Mouse (Mus musculus) ES-E14 (cell line): Measurements from ENCODE around the gene Pds5b. TPM values are rescaled to one million over a fixed set of nuclear protein-coding genes. Genes with fewer than 3 reads are reported as not detected.
"Not testable (repeated sequence)": the region's sequence is repeated elsewhere in the genome, so short reads cannot be mapped to it uniquely, and the experiment has no call there.

Experiments used
- DNase-seq: peaks from one replicate; pipeline ENCODE4 v3.0.0-alpha.2; 2013; ENCODE audit warnings: low read depth, low spot score
- H3K27ac ChIP-seq: 2 replicates; pipeline ENCODE4 v1.5.1; 2012; ENCODE audit warnings: low read depth, mild to moderate bottlenecking, low read length, moderate library complexity, mixed read lengths; ENCODE audit not compliant: poor library complexity, insufficient read depth, severe bottlenecking
- H3K36me3 ChIP-seq: 2 replicates; pipeline ENCODE4 v1.6.1; 2012; ENCODE audit warnings: mild to moderate bottlenecking, low read length, moderate library complexity, mixed read lengths; ENCODE audit not compliant: control insufficient read depth, poor library complexity, insufficient read depth, severe bottlenecking
- H3K4me1 ChIP-seq, 2 experiments: fragments of 150-350 bp in 1 of 2; sonication (generic) in 1 of 2; 2 replicates each; pipeline ENCODE4 v1.6.1; 2012; ENCODE audit warnings: low read length in 2 of 2, mild to moderate bottlenecking in 1 of 2, mixed read lengths in 1 of 2; ENCODE audit not compliant: control insufficient read depth in 2 of 2, insufficient read depth in 2 of 2, poor library complexity in 1 of 2
- H3K4me3 ChIP-seq, 2 experiments: fragments of 150-350 bp in 1 of 2; sonication (generic) in 1 of 2; 2 replicates each; pipeline ENCODE4 v1.5.1; 2012; ENCODE audit warnings: low read length in 2 of 2, low read depth in 1 of 2, mild to moderate bottlenecking in 1 of 2, mixed read lengths in 1 of 2; ENCODE audit not compliant: insufficient read depth in 1 of 2, poor library complexity in 1 of 2, severe bottlenecking in 1 of 2
- H3K9ac ChIP-seq: 2 replicates; pipeline ENCODE4 v1.6.1; 2012; ENCODE audit warnings: low read depth, mild to moderate bottlenecking, low read length, mixed read lengths; ENCODE audit not compliant: poor library complexity, insufficient read depth, severe bottlenecking
- H3K9me3 ChIP-seq: fragments of 150-350 bp; sonication (generic); 2 replicates; pipeline ENCODE4 v1.6.1; 2012; ENCODE audit warnings: low read depth, mild to moderate bottlenecking, low read length; ENCODE audit not compliant: control insufficient read depth, insufficient read depth
- CHD2 ChIP-seq: IDR thresholded peaks from 2 replicates; pipeline ENCODE4 v1.6.1; 2014; ENCODE audit warnings: mild to moderate bottlenecking, low read depth, low read length, inconsistent platforms
- HCFC1 ChIP-seq: IDR thresholded peaks from 2 replicates; pipeline ENCODE4 v1.6.1; 2012; ENCODE audit warnings: low read length, inconsistent platforms, borderline replicate concordance; ENCODE audit not compliant: insufficient read depth
- MAFK ChIP-seq: IDR thresholded peaks from 2 replicates; pipeline ENCODE4 v1.6.1; 2014; ENCODE audit warnings: mild to moderate bottlenecking, low read depth, low read length, inconsistent platforms; ENCODE audit not compliant: insufficient read depth
- ZC3H11A ChIP-seq: IDR thresholded peaks from 2 replicates; pipeline ENCODE4 v1.6.1; 2012; ENCODE audit warnings: low read depth, mild to moderate bottlenecking, inconsistent platforms, low read length, borderline replicate concordance
- ZNF384 ChIP-seq: IDR thresholded peaks from 2 replicates; pipeline ENCODE4 v1.6.1; 2012; ENCODE audit warnings: low read depth, low read length, inconsistent platforms
- in situ Hi-C, 2 experiments: fragments of 600-800 bp; cut with MboI; formaldehyde crosslinking; loops; one replicate each; pipeline ENCODE4 v1.15.1; 2025; ENCODE audit warnings: low sequenced_read_pairs in 2 of 2, inconsistent platforms in 1 of 2; ENCODE audit not compliant: unreplicated experiment in 2 of 2
- total RNA-seq: library from RNA; depleted of rRNA; stranded (reverse); fragments of 300-350 nt; gene quantifications from 2 replicates; pipeline ENCODE4 v1.2.3, GENCODE M21; 2012

Pds5b gene
- total RNA-seq, 1 experiment = 26.6 TPM

- H3K27ac ChIP-seq = no peak overlapping the region
- no peak for DNase-seq
- H3K9me3 ChIP-seq = no peaks in the 10 kb centered on the region
- TF ChIP-seq ZNF384 = no peak
- no peak for TF ChIP-seq MAFK
- TF ChIP-seq CHD2 = no peak
- no peak for TF ChIP-seq HCFC1
- no peak for TF ChIP-seq ZC3H11A
- in situ Hi-C loops = no loop called here
- H3K9ac ChIP-seq = no peak overlapping the region
- no peaks in the 10 kb centered on the region for H3K36me3 ChIP-seq
- no peak overlapping the region for H3K4me3 ChIP-seq
- no peaks in the 10 kb centered on the region for H3K4me1 ChIP-seq
Measured at GRCm38 (mm10) chr5:150693277-150693676, 19.7 kb downstream of the Pds5b start.

- H3K4me1 ChIP-seq = peaks cover 3% of the 10 kb centered on the region in 2 experiments; a peak in 2 of 4 replicates
- no peak overlapping the region for H3K9ac ChIP-seq
- TF ChIP-seq CHD2 = no peak
- TF ChIP-seq ZNF384 = no peak
- no peak for TF ChIP-seq MAFK
- TF ChIP-seq HCFC1 = no peak
- no peak for TF ChIP-seq ZC3H11A
- in situ Hi-C loops = no loop called here
- no peak overlapping the region for H3K27ac ChIP-seq
- H3K4me3 ChIP-seq = no peak overlapping the region
- DNase-seq = no peak
- H3K9me3 ChIP-seq = no peaks in the 10 kb centered on the region
- no peaks in the 10 kb centered on the region for H3K36me3 ChIP-seq
Measured at GRCm38 (mm10) chr5:150702714-150703113, 29.2 kb downstream of the Pds5b start.

- H3K27ac ChIP-seq, in situ Hi-C loops, H3K4me1 ChIP-seq, DNase-seq, H3K9me3 ChIP-seq, H3K36me3 ChIP-seq, H3K4me3 ChIP-seq, H3K9ac ChIP-seq: not testable (repeated sequence)
Measured at GRCm38 (mm10) chr5:150706651-150707050, 33.1 kb downstream of the Pds5b start.

- H3K4me1 ChIP-seq, H3K9me3 ChIP-seq, H3K9ac ChIP-seq, DNase-seq, H3K4me3 ChIP-seq, in situ Hi-C loops, H3K27ac ChIP-seq, H3K36me3 ChIP-seq: not testable (repeated sequence)
Measured at GRCm38 (mm10) chr5:150707181-150707580, 33.6 kb downstream of the Pds5b start.

- DNase-seq = no peak
Measured at GRCm38 (mm10) chr5:150711503-150711902, 38.0 kb downstream of the Pds5b start.

More at GRCm38 (mm10) chr5:150711503-150711902, 38.0 kb downstream of the Pds5b start:
- Histone ChIP-seq H3K9ac (no peak overlapping the region), H3K4me1 (peaks cover 0 to 3% of the 10 kb centered on the region in 2 experiments; a peak in 1 of 4 replicates), H3K36me3 (no peaks in the 10 kb centered on the region), H3K4me3 (no peak overlapping the region), H3K27ac (no peak overlapping the region), H3K9me3 (no peaks in the 10 kb centered on the region)
- in situ Hi-C loops = no loop called here
- TF ChIP-seq MAFK (no peak), ZC3H11A (no peak), ZNF384 (no peak), CHD2 (no peak), HCFC1 (no peak)
